Mouse (Mus musculus) bone marrow, adult 2 months (tissue): ENCODE measurements around the gene Tpx2. TPM values are rescaled to one million over a fixed set of nuclear protein-coding genes. Genes with fewer than 3 reads are reported as not detected.

Experiments
- H3K27ac ChIP-seq: fragments of 200-500 bp; 2 replicates; pipeline ENCODE4 v1.5.1; 2012; ENCODE audit warnings: low read depth, mild to moderate bottlenecking, control low read depth, inconsistent platforms, low read length; ENCODE audit not compliant: control insufficient read depth, poor library complexity, insufficient read depth
- H3K4me1 ChIP-seq: fragments of 200-500 bp; 2 replicates; pipeline ENCODE4 v1.6.1; 2011; ENCODE audit warnings: low read length; ENCODE audit not compliant: control insufficient read depth, insufficient read depth
- H3K4me3 ChIP-seq: fragments of 200-500 bp; replicated peaks from 2 replicates; pipeline ENCODE3; 2011; ENCODE audit warnings: mild to moderate bottlenecking, low read depth, low read length, control low read depth; ENCODE audit not compliant: control insufficient read depth
- CTCF ChIP-seq: fragments of 200-500 bp; IDR thresholded peaks from 2 replicates; pipeline ENCODE4 v1.5.1; 2011; ENCODE audit warnings: low read length, control low read depth; ENCODE audit not compliant: control insufficient read depth, insufficient read depth
- POLR2A ChIP-seq: fragments of 200-500 bp; IDR thresholded peaks from 2 replicates; pipeline ENCODE4 v1.6.1; 2011; ENCODE audit warnings: low read depth, mild to moderate bottlenecking, control low read depth, low read length, borderline replicate concordance; ENCODE audit not compliant: control insufficient read depth
- WGBS: fragments of 180-500 bp; shearing (Covaris S2); methylation state at CpG from one replicate; pipeline ENCODE4 v1.1.7; 2018; 5-methylcytosine and 5-hydroxymethylcytosine counted together
- polyA plus RNA-seq: library from polyadenylated mRNA; stranded (reverse); fragments of >200 nt; gene quantifications from 2 replicates; pipeline ENCODE4 v1.2.4, GENCODE M21; 2011; ENCODE audit warnings: low replicate concordance; ENCODE audit not compliant: missing spikeins, insufficient read depth, insufficient read length

Tpx2 gene
- polyA plus RNA-seq, 1 experiment: 74.1 TPM

DNA sequence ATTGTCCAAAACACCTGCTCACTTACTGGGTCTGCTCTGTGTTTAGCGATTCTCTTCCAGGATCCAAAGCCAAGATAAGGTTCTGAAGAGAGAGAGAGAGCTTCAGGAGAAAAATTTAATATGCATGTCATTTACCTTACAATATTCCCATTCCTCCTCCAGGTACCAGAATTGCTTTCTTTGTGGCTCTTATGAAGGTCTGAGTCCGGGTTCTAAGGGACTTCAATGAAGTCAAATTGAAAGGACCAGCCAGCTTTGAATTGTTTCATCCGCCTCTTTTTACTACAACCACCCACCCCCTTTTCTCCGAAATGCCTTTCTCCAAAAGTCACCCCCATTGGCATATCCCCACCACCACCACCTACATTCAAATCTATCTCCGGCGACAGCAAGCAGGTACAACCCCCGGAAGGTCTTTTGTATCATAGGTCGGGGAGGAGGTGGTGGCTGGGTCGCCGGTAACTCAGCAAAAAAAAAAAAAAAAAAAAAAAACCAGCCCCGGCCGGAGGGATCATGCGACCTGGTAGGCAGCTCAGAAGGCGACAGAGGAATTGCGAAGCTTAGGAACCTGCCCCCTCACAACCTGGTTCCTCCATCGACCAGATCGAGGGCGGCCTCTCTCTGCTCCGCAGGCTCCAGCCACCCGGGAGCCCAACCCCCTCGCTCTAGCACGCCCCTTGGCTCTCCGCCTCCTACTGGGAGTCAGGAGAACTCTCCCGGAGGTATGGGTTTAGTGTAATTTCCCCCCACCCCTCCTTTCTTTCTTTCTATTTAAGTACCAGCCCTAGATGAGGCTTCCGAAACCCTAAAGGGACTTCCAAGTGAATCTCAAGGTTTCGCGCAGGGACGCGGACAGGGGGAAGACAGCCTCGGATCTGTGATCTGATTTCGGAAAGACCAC is 17.5 kb upstream of the Tpx2 start:
- TF ChIP-seq POLR2A: peak; percentile 58; the same call in 1 of the 2 replicates
- peak; percentile 57; the same call in 1 of the 2 replicates for TF ChIP-seq CTCF
- Histone ChIP-seq H3K27ac (peak overlapping the region; percentile 96), H3K4me1 (peaks cover 2% of the 10 kb centered on the region; the same call in 1 of the 2 replicates), H3K4me3 (peak overlapping the region; percentile 99)
- WGBS: 3% methylated on average over 31 of the region's 31 CpGs

DNA sequence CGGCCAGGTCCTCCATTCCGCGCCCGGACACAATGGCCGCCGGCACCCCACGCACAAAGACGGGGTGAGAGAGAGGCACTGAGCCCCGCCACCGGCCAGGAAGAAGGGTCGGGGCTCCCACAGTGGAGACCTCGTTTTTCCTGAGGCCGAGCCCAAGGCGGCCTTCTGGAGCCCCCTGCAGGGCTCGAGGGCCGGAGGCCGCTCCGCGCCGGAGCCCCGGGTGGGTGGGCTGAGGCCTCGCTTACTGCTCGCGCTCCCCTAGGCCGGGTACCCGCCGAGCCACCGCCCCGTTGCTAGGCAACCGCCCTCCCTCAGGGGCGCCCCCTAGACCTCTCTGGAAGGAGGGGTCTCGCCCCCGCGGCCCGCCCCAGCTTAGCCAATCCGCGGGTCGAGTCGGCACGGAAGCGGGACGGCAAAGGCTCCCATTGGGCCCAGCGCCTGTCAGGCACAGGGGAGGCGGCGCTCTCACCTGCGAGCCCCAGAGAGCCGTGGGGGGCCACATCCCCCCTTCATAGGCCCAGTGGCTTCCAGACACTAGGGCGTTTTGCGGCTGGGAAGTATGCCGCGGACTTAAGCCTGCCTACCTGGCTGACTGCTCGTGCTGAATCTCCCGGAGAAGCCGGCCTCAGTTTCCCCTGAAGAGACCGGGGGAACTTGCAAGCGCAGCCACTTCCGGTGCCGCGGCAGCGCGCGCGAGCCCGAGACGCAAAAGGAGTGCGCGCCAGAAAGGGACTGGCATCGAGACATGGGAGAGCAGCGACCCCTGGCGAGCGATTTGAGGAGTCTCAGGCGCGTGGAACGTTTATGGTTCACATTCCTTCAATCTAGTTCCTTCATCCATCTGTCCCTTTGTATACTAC is 16.5 kb upstream of the Tpx2 start, which contains the start of gene Bcl2l1:
TSS of gene Bcl2l1 (minus strand) at position 710 of the 860 bp plus-strand sequence.
- WGBS: 1% methylated on average over 74 of the region's 74 CpGs
- H3K4me1 ChIP-seq: peaks cover 2% of the 10 kb centered on the region; the same call in 1 of the 2 replicates
- peak within 1 kb of the TSS; percentile 96 for H3K27ac ChIP-seq
- peak within 1 kb of the TSS; percentile 99 for H3K4me3 ChIP-seq
- TF ChIP-seq POLR2A (peak; percentile 50; the same call in 1 of the 2 replicates), CTCF (peak; percentile 99)

GRCm38 (mm10) chr2:152839256-152839655 is 8.5 kb upstream of the Tpx2 start:
- Histone ChIP-seq H3K27ac (no peak overlapping the region), H3K4me1 (no peaks in the 10 kb centered on the region; the same call in none of the 2 replicates), H3K4me3 (no peak overlapping the region)
- WGBS: 78% methylated on average over 2 of the region's 2 CpGs
- no peak for TF ChIP-seq POLR2A
- no peak for TF ChIP-seq CTCF

DNA sequence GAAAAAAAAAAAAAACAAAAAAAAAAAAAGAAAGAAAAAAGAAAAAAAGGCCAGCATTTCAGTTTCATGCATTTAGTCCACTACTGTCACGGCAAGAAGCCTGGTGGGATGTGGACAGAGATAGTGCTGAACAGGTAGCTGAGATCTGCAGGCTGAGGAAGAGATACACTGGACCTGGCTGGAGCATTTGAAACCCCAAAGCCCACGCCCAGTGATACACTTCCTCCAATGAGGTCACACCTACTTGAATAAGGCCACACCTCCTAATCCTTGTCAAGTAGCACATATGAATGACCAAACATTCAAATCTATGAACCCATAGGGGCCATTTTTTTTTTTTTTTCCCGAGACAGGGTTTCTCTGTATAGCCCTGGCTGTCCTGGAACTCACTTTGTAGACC is 5.0 kb upstream of the Tpx2 start:
- Histone ChIP-seq H3K27ac (no peak overlapping the region), H3K4me3 (no peak overlapping the region), H3K4me1 (no peaks in the 10 kb centered on the region; the same call in 1 of the 2 replicates)
- TF ChIP-seq CTCF (no peak), POLR2A (no peak)
- WGBS: 73% methylated on average over 3 of the region's 3 CpGs

DNA sequence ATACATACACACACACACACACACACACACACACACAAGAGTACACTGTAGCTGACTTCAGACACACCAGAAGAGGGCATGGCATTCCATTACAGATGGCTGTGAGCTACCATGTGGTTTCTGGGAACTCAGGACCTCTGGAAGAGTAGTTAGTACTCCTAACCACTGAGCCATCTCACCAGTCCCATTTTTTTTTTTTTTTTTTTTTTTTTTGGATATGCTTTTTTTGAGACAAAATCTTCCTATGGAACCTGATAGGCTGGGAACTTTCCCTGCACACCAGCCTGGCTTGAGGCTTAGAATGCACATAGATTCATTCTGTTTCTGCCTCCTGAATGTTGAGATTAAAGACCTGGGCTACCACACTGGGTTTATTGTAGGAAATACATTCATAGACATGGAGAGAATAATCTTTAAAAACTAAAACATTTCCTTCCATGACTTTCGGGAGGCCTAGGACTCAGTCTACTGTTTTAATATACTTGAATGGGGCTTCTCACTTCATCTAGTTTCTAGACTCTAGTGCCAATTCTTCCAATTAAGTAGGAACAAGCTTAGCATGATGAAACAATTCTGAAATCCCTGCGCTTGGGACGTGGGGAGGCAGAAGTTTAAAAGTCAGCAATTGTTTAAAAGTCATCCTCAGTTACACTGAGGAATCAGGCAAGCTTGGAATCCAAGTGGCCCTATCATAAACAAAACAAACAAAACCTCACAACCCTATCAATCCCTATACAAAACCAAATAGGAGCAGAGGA is 528 bp upstream of the Tpx2 start:
- WGBS: 14% methylated on average over 3 of the region's 3 CpGs
- H3K4me3 ChIP-seq: no peak overlapping the region
- no peak overlapping the region for H3K27ac ChIP-seq
- no peaks in the 10 kb centered on the region; the same call in 1 of the 2 replicates for H3K4me1 ChIP-seq
- TF ChIP-seq CTCF (no peak), POLR2A (no peak)

DNA sequence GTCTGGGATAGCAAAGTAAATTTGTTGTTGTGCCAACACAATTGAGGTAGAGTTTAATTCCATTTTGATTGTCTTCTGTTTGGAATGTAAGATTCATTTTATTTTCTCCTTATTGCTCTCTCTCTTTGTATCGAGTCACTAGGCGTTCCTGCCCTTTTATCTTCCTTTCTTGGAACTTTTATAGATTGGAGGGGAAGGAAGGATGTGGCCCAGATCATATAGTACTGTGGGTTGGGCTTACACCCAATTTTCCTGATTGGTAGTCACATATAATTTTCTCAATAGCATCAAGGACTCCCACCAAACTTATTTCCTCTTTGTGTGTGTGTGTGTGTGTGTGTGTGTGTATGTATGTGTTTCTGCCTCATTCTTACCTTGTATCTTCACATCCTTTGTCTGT is 702 bp downstream of the Tpx2 start:
- TF ChIP-seq POLR2A (no peak), CTCF (no peak)
- Histone ChIP-seq H3K4me1 (no peaks in the 10 kb centered on the region; the same call in 1 of the 2 replicates), H3K27ac (peak overlapping the region; percentile 25; the same call in 1 of the 2 replicates), H3K4me3 (peak overlapping the region; percentile 82)
- WGBS: 0% methylated on average over 2 of the region's 2 CpGs

DNA sequence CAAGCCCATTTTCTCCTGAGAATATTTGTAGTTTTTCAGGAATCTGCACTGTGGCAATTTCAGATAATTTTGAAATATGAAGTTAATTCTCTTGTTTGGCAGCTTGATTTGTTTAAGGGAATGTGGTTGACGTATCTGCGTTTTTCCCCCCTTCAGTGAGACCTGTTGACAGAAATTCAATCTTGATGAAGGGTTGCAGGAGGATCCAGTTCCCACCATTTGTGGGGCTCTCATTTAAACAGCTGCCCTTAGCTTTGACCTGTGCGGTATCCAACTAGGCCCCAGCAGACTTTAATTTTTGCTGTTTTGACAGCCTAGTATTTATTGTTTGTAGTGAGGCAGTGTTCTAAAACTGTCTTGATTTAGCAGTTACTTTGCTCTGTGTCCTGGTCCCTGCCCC is 11.7 kb downstream of the Tpx2 start:
- H3K4me3 ChIP-seq: no peak overlapping the region
- 96% methylated on average over 3 of the region's 3 CpGs for WGBS
- H3K27ac ChIP-seq: no peak overlapping the region
- H3K4me1 ChIP-seq: no peaks in the 10 kb centered on the region; the same call in 1 of the 2 replicates
- TF ChIP-seq CTCF: no peak
- TF ChIP-seq POLR2A: no peak
